Mouse (Mus musculus) liver, adult 2 months (tissue): ENCODE measurements at regions not wholly inside any gene's neighbourhood (a gene's known extent, or its start where the extent isn't known, plus 50 kb on each side); places are given as distances from the start of the nearest gene placed in this dataset.
A peak's percentile ranks its signal among the peaks of the same experiment; 100 is the strongest.

Experiments
- DNase-seq: peaks from one replicate; pipeline ENCODE4 v3.0.0-alpha.2; 2011; ENCODE audit warnings: low read depth, low spot score; ENCODE audit errors: extremely low read depth
- H3K27ac ChIP-seq: fragments of 200-500 bp; replicated peaks from 2 replicates; pipeline ENCODE4 v1.5.1; 2012; ENCODE audit warnings: low read depth, mild to moderate bottlenecking, control low read depth, inconsistent platforms, low read length; ENCODE audit not compliant: insufficient read depth
- H3K27me3 ChIP-seq: fragments of 200-500 bp; 2 replicates; pipeline ENCODE4 v1.6.1; 2012; ENCODE audit warnings: mild to moderate bottlenecking, moderate library complexity, low read length, inconsistent platforms; ENCODE audit not compliant: control insufficient read depth, insufficient read depth
- H3K36me3 ChIP-seq: fragments of 200-500 bp; 2 replicates; pipeline ENCODE4 v1.6.1; 2012; ENCODE audit warnings: low read length, inconsistent platforms; ENCODE audit not compliant: control insufficient read depth, insufficient read depth
- H3K4me1 ChIP-seq: fragments of 200-500 bp; 2 replicates; pipeline ENCODE4 v1.6.1; 2011; ENCODE audit warnings: low read length; ENCODE audit not compliant: control insufficient read depth, insufficient read depth
- H3K4me3 ChIP-seq: fragments of 200-500 bp; 2 replicates; pipeline ENCODE4 v1.5.1; 2011; ENCODE audit warnings: low read depth, mild to moderate bottlenecking, control low read depth, low read length, moderate library complexity; ENCODE audit not compliant: insufficient read depth
- H3K79me2 ChIP-seq: fragments of 200-500 bp; 2 replicates; pipeline ENCODE4 v1.6.1; 2012; ENCODE audit warnings: inconsistent platforms, mild to moderate bottlenecking, low read length, moderate library complexity; ENCODE audit not compliant: control insufficient read depth, insufficient read depth
- H3K9ac ChIP-seq: fragments of 200-500 bp; 2 replicates; pipeline ENCODE4 v1.6.1; 2012; ENCODE audit warnings: low read depth, mild to moderate bottlenecking, control low read depth, inconsistent platforms, low read length
- CTCF ChIP-seq: fragments of 200-500 bp; IDR thresholded peaks from 2 replicates; pipeline ENCODE4 v1.5.1; 2011; ENCODE audit warnings: low read depth, low read length, control low read depth
- POLR2A ChIP-seq: fragments of 200-500 bp; IDR thresholded peaks from 2 replicates; pipeline ENCODE4 v1.6.1; 2011; ENCODE audit warnings: low read length, control low read depth; ENCODE audit not compliant: insufficient read depth; ENCODE audit errors: extremely low read depth
- WGBS: fragments of 180-500 bp; shearing (Covaris S2); methylation state at CpG from one replicate; pipeline ENCODE4 v1.1.7; 2018; 5-methylcytosine and 5-hydroxymethylcytosine counted together

DNA sequence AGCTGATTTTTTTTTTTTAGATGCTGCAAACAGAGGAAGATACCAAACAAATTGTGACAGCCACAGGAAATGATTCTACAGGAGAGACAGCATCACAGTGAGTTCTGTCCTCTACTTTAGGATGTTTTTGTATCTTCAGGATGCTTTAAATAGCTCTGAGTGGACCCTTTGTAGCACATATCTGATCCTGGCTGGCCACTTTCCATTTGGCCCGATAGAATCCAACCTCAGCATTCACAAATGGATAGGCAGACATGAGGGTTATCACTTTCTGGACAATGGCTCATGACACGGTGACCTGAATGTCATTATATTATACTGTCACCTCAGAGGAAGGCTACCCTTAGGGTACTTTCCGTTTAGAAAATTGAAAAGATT lies 379.3 kb downstream of the Gm10295 start:
- H3K27ac ChIP-seq, result no peak overlapping the region
- H3K4me1 ChIP-seq, result no peaks in the 10 kb centered on the region
- H3K27me3 ChIP-seq, result no peaks in the 10 kb centered on the region
- H3K4me3 ChIP-seq, result no peak overlapping the region
- H3K36me3 ChIP-seq, result no peaks in the 10 kb centered on the region
- H3K9ac ChIP-seq, result no peak overlapping the region
- TF ChIP-seq POLR2A, result no peak
- H3K79me2 ChIP-seq, result no peaks in the 10 kb centered on the region
- peak; percentile 15 for DNase-seq
- 68% methylated on average over 3 of the region's 3 CpGs for WGBS

- no peak for TF ChIP-seq POLR2A
- TF ChIP-seq CTCF, result no peak
- 72% methylated on average over 6 of the region's 6 CpGs for WGBS
- no peaks in the 10 kb centered on the region for H3K79me2 ChIP-seq
- no peaks in the 10 kb centered on the region for H3K27me3 ChIP-seq
- H3K9ac ChIP-seq, result no peak overlapping the region
- no peaks in the 10 kb centered on the region for H3K4me1 ChIP-seq
- peak overlapping the region; percentile 35; the same call in 1 of the 2 replicates for H3K27ac ChIP-seq
- DNase-seq, result peak; percentile 1
- H3K4me3 ChIP-seq, result no peak overlapping the region
- H3K36me3 ChIP-seq, result no peaks in the 10 kb centered on the region
These were observed 379.8 kb downstream of the Gm10295 start for GRCm38 (mm10) chr7:70971323-70972022.

DNA sequence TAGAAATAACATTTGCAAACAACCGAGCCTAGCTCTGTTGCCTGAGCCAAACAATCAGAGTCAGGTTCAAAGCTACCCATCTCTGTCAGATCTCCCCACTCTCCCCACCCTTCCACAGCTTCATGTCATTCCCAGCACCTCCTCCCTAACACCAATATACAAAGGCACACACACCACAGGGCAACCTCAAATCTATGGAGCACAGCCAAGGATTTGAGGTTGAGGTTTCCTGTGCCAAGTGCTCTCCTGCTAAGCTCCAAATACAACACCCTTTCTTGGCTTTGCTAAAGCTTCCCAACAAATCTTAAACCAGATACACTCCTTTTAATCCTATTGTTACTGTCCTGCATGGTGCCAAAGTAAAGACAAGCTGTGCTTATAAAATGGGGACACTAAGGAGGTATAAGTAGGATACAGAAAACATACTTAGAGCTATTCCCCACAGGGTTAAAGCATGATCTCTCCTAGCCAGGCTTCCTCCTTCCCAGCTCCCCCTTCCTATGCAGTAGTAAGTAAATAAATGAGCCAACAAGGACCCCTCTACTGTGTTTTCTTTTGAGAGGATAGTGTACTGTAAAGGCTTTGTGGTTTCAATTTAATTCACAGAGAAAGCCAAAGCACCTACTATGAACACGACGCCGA lies 398.8 kb downstream of the Gm10295 start:
- Histone ChIP-seq H3K4me3 (no peak overlapping the region), H3K27ac (no peak overlapping the region), H3K9ac (no peak overlapping the region), H3K27me3 (no peaks in the 10 kb centered on the region), H3K36me3 (no peaks in the 10 kb centered on the region), H3K4me1 (no peaks in the 10 kb centered on the region), H3K79me2 (no peaks in the 10 kb centered on the region)
- no peak for DNase-seq
- WGBS, result 82% methylated on average over 4 of the region's 4 CpGs
- TF ChIP-seq POLR2A (no peak), CTCF (no peak)

GRCm38 (mm10) chr7:70948281-70948680 lies 403.0 kb downstream of the Gm10295 start:
- no peak overlapping the region for H3K27ac ChIP-seq
- no peaks in the 10 kb centered on the region for H3K27me3 ChIP-seq
- H3K79me2 ChIP-seq, result no peaks in the 10 kb centered on the region
- H3K36me3 ChIP-seq, result no peaks in the 10 kb centered on the region
- TF ChIP-seq CTCF (no peak), POLR2A (no peak)
- no peak for DNase-seq
- H3K4me1 ChIP-seq, result no peaks in the 10 kb centered on the region
- no peak overlapping the region for H3K9ac ChIP-seq
- no peak overlapping the region for H3K4me3 ChIP-seq
- 93% methylated on average over 5 of the region's 5 CpGs for WGBS

- WGBS, result 70% methylated on average over 2 of the region's 2 CpGs
- DNase-seq, result no peak
- no peak overlapping the region for H3K27ac ChIP-seq
- H3K27me3 ChIP-seq, result no peaks in the 10 kb centered on the region
- TF ChIP-seq POLR2A, result no peak
- TF ChIP-seq CTCF, result no peak
- no peaks in the 10 kb centered on the region for H3K4me1 ChIP-seq
- H3K4me3 ChIP-seq, result no peak overlapping the region
- no peaks in the 10 kb centered on the region for H3K36me3 ChIP-seq
- H3K9ac ChIP-seq, result no peak overlapping the region
- H3K79me2 ChIP-seq, result no peaks in the 10 kb centered on the region
These were observed 405.0 kb downstream of the Gm10295 start for GRCm38 (mm10) chr7:70946260-70946659.

DNA sequence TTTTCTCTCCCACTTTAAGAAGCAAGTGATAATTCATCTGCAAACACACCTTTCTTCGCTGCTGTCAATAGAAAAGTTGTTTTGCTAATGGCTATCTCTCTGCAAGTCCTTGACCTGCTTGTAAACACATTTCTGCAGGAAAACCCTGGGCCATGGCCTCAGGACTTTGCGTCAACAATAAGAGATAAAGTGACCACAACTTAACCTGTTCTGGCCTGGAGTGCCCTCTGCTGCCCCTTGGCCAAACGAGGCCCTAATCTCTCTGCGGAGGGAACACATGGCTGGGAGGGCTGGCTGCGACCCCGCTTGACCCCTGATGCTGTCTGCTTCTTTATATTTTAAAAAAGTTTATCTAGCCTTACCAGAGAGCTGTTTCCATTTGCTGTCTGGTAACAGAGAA lies 420.4 kb downstream of the Gm10295 start:
- Histone ChIP-seq H3K27ac (0 out of 2 replicates have a peak overlapping the region, but pooled peaks have one; percentile 21), H3K9ac (no peak overlapping the region), H3K27me3 (no peaks in the 10 kb centered on the region), H3K4me1 (peaks cover 1% of the 10 kb centered on the region; the same call in 1 of the 2 replicates), H3K79me2 (no peaks in the 10 kb centered on the region), H3K36me3 (no peaks in the 10 kb centered on the region), H3K4me3 (no peak overlapping the region)
- WGBS, result 11% methylated on average over 6 of the region's 6 CpGs
- DNase-seq, result peak; percentile 54
- TF ChIP-seq POLR2A (no peak), CTCF (peak; percentile 19; the same call in 1 of the 2 replicates)
